Mouse (Mus musculus): Measurements from ENCODE around the gene Zkscan1. TPM values are rescaled to one million over a fixed set of nuclear protein-coding genes. Genes with fewer than 3 reads are reported as not detected.

Gene Zkscan1
- polyA plus RNA-seq, 2 experiments, result 9.8 to 25.3 TPM

DNA sequence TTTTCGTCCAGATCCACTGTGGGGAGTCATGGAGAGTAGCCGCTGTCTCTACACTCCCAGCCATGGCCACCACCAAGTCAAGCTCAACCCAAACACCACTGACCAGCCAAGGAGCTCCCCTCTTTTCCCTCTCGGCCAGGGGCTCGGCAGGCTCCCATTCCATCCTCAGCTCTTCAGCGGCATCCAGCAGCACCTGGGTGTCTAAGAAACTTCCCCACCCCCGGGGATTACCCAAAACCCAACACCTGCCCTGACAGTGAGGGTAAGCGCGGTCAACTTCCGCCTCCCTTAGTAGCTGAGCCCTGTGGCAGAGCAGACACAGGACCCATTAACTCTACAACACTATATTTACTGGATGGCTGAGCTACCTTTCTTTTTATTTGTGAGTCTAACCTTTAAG, 3.4 kb upstream of the Zkscan1 start:
- Histone ChIP-seq H3K4me2 (replicated peaks; ENCODE audit: low read depth, low read length, severe bottlenecking) (no peak overlapping the region), H3K4me1 (ENCODE audit: control insufficient read depth, insufficient read depth, low read length) (no peaks in the 10 kb centered on the region; the same call in none of the 2 replicates), H3K9me3 (ENCODE audit: control insufficient read depth, low read length) (no peaks in the 10 kb centered on the region), H3K9ac (ENCODE audit: low read depth, low read length, severe bottlenecking) (no peak overlapping the region), H3K4me3 (replicated peaks; ENCODE audit: low read length) (no peak overlapping the region), H3K27me3 (ENCODE audit: control insufficient read depth, insufficient read depth, low read length) (no peaks in the 10 kb centered on the region), H3K36me3 (ENCODE audit: control insufficient read depth, insufficient read depth, low read length) (no peaks in the 10 kb centered on the region), H3K27ac (replicated peaks; ENCODE audit: low read depth, low read length) (no peak overlapping the region)
- ATAC-seq (ENCODE audit: low FRiP score, low read depth) (no peak), DNase-seq (ENCODE audit: low spot score) (no peak)
- 82% methylated on average over 9 of the region's 9 CpGs for WGBS
- no peak for TF ChIP-seq POLR2A (IDR thresholded peaks at IDR 0.05; ENCODE audit: borderline replicate concordance, extremely low read depth, insufficient read depth, insufficient read length)

DNA sequence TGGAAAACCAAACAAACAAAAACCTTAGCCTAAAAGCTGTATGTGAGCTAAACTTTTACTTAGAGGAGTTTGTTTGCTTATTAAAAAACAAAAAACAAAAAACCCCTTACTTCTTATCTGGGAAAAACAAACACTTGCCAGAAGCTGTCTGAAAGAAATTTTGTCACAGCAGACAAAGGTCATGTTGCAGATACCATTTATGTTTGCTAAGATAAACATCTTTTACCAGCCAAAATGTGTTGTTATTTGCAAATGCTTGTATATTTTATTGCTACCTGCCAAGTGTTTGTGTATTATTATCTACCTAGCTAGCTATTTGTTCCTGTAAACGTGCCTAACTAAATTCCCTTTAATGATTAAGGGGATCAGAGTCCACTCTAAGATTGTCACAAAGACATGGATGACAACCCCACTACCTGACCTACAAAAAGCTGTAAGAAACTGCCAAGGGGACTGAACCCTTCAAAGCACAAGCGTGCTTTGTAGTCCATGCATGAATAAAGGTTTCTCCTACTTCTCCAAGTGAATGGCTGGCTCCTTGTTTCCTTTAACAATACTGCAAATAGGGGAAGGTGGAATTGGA, 1.5 kb upstream of the Zkscan1 start:
- no peak for ATAC-seq (ENCODE audit: low FRiP score, low read depth)
- no peak overlapping the region for H3K9ac ChIP-seq (ENCODE audit: low read depth, low read length, severe bottlenecking)
- H3K4me1 ChIP-seq (ENCODE audit: control insufficient read depth, insufficient read depth, low read length), result no peaks in the 10 kb centered on the region; the same call in none of the 2 replicates
- WGBS, result 62% methylated on average over 2 of the region's 2 CpGs
- no peak overlapping the region for H3K4me2 ChIP-seq (replicated peaks; ENCODE audit: low read depth, low read length, severe bottlenecking)
- no peak overlapping the region for H3K27ac ChIP-seq (replicated peaks; ENCODE audit: low read depth, low read length)
- no peak overlapping the region for H3K4me3 ChIP-seq (replicated peaks; ENCODE audit: low read length)
- no peak for DNase-seq (ENCODE audit: low spot score)
- H3K36me3 ChIP-seq (ENCODE audit: control insufficient read depth, insufficient read depth, low read length), result peaks cover 9% of the 10 kb centered on the region; the same call in 1 of the 2 replicates
- no peaks in the 10 kb centered on the region for H3K27me3 ChIP-seq (ENCODE audit: control insufficient read depth, insufficient read depth, low read length)
- no peaks in the 10 kb centered on the region for H3K9me3 ChIP-seq (ENCODE audit: control insufficient read depth, low read length)
- TF ChIP-seq POLR2A (IDR thresholded peaks at IDR 0.05; ENCODE audit: borderline replicate concordance, extremely low read depth, insufficient read depth, insufficient read length), result no peak

DNA sequence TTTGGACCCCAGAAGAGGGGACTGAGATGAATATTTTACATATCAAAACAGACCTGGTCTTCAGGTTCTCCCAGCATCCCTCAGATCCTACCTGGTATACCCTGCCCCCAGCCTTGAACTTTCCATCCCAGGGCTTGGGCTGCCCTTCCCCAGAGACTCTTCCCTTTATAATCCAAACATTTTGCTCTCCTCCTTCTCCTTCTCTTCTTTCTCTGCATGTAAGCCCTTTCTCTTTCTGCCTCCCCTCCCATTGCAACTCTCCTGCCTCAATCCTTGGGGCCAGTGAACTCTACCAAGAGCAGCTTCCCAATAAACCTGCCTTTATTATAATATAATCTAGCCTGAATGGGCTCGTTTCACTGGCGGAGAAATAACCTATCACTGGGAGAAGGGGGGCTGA, 948 bp upstream of the Zkscan1 start:
- no peaks in the 10 kb centered on the region for H3K9me3 ChIP-seq (ENCODE audit: control insufficient read depth, low read length)
- ATAC-seq (ENCODE audit: low FRiP score, low read depth) (no peak), DNase-seq (ENCODE audit: low spot score) (no peak)
- H3K27me3 ChIP-seq (ENCODE audit: control insufficient read depth, insufficient read depth, low read length), result no peaks in the 10 kb centered on the region
- H3K4me3 ChIP-seq (replicated peaks; ENCODE audit: low read length), result no peak overlapping the region; the same call in 1 of the 2 replicates
- no peak overlapping the region for H3K4me2 ChIP-seq (replicated peaks; ENCODE audit: low read depth, low read length, severe bottlenecking)
- no peaks in the 10 kb centered on the region; the same call in none of the 2 replicates for H3K4me1 ChIP-seq (ENCODE audit: control insufficient read depth, insufficient read depth, low read length)
- no peak overlapping the region for H3K27ac ChIP-seq (replicated peaks; ENCODE audit: low read depth, low read length)
- H3K36me3 ChIP-seq (ENCODE audit: control insufficient read depth, insufficient read depth, low read length), result peaks cover 13% of the 10 kb centered on the region
- WGBS, result 86% methylated on average over 2 of the region's 2 CpGs
- H3K9ac ChIP-seq (ENCODE audit: low read depth, low read length, severe bottlenecking), result no peak overlapping the region
- TF ChIP-seq POLR2A (IDR thresholded peaks at IDR 0.05; ENCODE audit: borderline replicate concordance, extremely low read depth, insufficient read depth, insufficient read length), result no peak

DNA sequence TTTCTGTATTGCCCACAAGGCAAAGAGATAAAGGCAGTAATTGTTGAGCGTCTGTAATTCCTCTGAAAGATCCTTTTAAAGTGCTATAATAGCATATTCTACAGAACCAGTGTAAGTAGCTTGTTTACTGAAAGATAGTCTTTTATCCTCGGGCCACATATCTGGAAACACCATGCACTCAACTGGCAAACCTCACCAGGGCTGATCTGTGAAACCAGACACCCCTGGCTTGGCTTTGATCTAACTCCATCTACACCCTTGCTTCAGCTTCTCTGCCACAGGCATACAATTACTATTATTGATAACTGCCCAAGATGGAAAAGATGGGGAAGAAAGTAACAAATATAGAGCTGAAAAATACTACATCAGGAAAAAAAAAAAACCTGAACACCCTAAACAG, 377 bp upstream of the Zkscan1 start:
- H3K27me3 ChIP-seq (ENCODE audit: control insufficient read depth, insufficient read depth, low read length), result no peaks in the 10 kb centered on the region
- H3K9ac ChIP-seq (ENCODE audit: low read depth, low read length, severe bottlenecking), result peak overlapping the region; percentile 98
- H3K4me1 ChIP-seq (ENCODE audit: control insufficient read depth, insufficient read depth, low read length), result no peaks in the 10 kb centered on the region; the same call in none of the 2 replicates
- WGBS, result 15% methylated on average over 2 of the region's 2 CpGs
- ATAC-seq (ENCODE audit: low FRiP score, low read depth) (no peak), DNase-seq (ENCODE audit: low spot score) (no peak)
- peaks cover 18% of the 10 kb centered on the region for H3K36me3 ChIP-seq (ENCODE audit: control insufficient read depth, insufficient read depth, low read length)
- no peaks in the 10 kb centered on the region for H3K9me3 ChIP-seq (ENCODE audit: control insufficient read depth, low read length)
- peak overlapping the region; percentile 71 for H3K4me2 ChIP-seq (replicated peaks; ENCODE audit: low read depth, low read length, severe bottlenecking)
- peak overlapping the region; percentile 95 for H3K4me3 ChIP-seq (replicated peaks; ENCODE audit: low read length)
- no peak overlapping the region for H3K27ac ChIP-seq (replicated peaks; ENCODE audit: low read depth, low read length)
- TF ChIP-seq POLR2A (IDR thresholded peaks at IDR 0.05; ENCODE audit: borderline replicate concordance, extremely low read depth, insufficient read depth, insufficient read length), result no peak

DNA sequence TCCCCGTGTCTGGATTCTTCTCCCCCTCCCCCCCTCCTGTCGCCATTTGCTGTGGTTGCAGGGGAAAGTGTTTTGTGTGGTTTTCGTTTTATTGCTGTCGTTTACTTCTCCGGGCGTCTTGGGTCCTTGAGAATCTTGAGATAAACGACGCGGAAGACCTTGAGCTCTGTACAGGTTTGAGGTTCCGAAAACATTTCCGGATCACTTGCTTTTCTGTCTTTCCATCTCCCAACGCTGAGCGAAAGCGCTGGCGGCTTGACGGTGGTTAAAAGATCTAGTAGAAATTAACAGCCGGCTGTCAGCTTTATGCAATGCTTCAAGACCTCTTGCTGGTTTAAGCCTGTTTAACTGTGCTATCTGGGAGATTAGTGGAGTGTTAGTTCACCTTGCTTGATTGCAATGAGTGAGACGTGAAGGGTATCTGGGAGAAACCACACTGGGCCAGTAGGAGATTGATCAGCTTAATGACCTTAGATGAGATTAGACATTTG, 582 bp downstream of the Zkscan1 start:
- peak; percentile 24 for DNase-seq (ENCODE audit: low spot score)
- no peaks in the 10 kb centered on the region for H3K9me3 ChIP-seq (ENCODE audit: control insufficient read depth, low read length)
- peaks cover 19% of the 10 kb centered on the region for H3K36me3 ChIP-seq (ENCODE audit: control insufficient read depth, insufficient read depth, low read length)
- peak overlapping the region; percentile 95 for H3K4me3 ChIP-seq (replicated peaks; ENCODE audit: low read length)
- peak overlapping the region; percentile 82 for H3K27ac ChIP-seq (replicated peaks; ENCODE audit: low read depth, low read length)
- H3K4me2 ChIP-seq (replicated peaks; ENCODE audit: low read depth, low read length, severe bottlenecking), result peak overlapping the region; percentile 71
- no peaks in the 10 kb centered on the region; the same call in none of the 2 replicates for H3K4me1 ChIP-seq (ENCODE audit: control insufficient read depth, insufficient read depth, low read length)
- no peak for ATAC-seq (ENCODE audit: low FRiP score, low read depth)
- under 1% methylated on average over 18 of the region's 18 CpGs for WGBS
- no peaks in the 10 kb centered on the region for H3K27me3 ChIP-seq (ENCODE audit: control insufficient read depth, insufficient read depth, low read length)
- TF ChIP-seq POLR2A (IDR thresholded peaks at IDR 0.05; ENCODE audit: borderline replicate concordance, extremely low read depth, insufficient read depth, insufficient read length), result no peak
- H3K9ac ChIP-seq (ENCODE audit: low read depth, low read length, severe bottlenecking), result peak overlapping the region; percentile 98

Measured in limb, embryonic 14.5 days (tissue).